Mouse (Mus musculus) hindbrain, embryonic 15.5 days (tissue): ENCODE measurements around the gene Ccni. TPM values are rescaled to one million over a fixed set of nuclear protein-coding genes. Genes with fewer than 3 reads are reported as not detected.

Experiments used
- ATAC-seq: fragments of 200-750 bp; cut with Nextera tagmentation; 2 replicates; pipeline ENCODE4 v1.8.0; 2017; ENCODE audit warnings: low read depth, moderate number of reproducible peaks, moderate TSS enrichment; ENCODE audit not compliant: low FRiP score
- H3K27ac ChIP-seq: fragments of 300-500 bp; sonication (generic); replicated peaks from 2 replicates; pipeline ENCODE4 v1.5.1; 2015; ENCODE audit warnings: mild to moderate bottlenecking, inconsistent platforms
- H3K27me3 ChIP-seq: fragments of 300-500 bp; sonication (generic); 2 replicates; pipeline ENCODE4 v1.6.1; 2015; ENCODE audit warnings: control low read depth, inconsistent platforms
- H3K36me3 ChIP-seq: fragments of 300-500 bp; sonication (generic); 2 replicates; pipeline ENCODE4 v1.6.1; 2015; ENCODE audit warnings: control low read depth, inconsistent platforms
- H3K4me1 ChIP-seq: fragments of 300-500 bp; sonication (generic); replicated peaks from 2 replicates; pipeline ENCODE4 v1.6.1; 2015; ENCODE audit warnings: control low read depth, inconsistent platforms
- H3K4me2 ChIP-seq: fragments of 300-500 bp; sonication (generic); 2 replicates; pipeline ENCODE4 v1.6.1; 2015; ENCODE audit warnings: moderate library complexity, mild to moderate bottlenecking, inconsistent platforms
- H3K4me3 ChIP-seq: fragments of 300-500 bp; sonication (generic); 2 replicates; pipeline ENCODE4 v1.5.1; 2015; ENCODE audit warnings: mild to moderate bottlenecking, inconsistent platforms
- H3K9ac ChIP-seq: fragments of 300-500 bp; sonication (generic); 2 replicates; pipeline ENCODE4 v1.6.1; 2015; ENCODE audit warnings: inconsistent platforms
- H3K9me3 ChIP-seq: fragments of 300-500 bp; sonication (generic); 2 replicates; pipeline ENCODE4 v1.6.1; 2016; ENCODE audit warnings: control low read depth, inconsistent platforms
- WGBS: fragments of 180-500 bp; shearing (Covaris S2); methylation state at CpG from one replicate; pipeline ENCODE4 v1.1.7; 2015; 5-methylcytosine and 5-hydroxymethylcytosine counted together
- polyA plus RNA-seq: library from polyadenylated mRNA; unstranded; fragments of >200 nt; fragmentation: Nextera tagmentation; extraction: Ambion mirVana; gene quantifications from 2 replicates; pipeline ENCODE4 v1.2.1, GENCODE M21; 2015

The Ccni gene
- polyA plus RNA-seq, 1 experiment from 2014 or later = 130 TPM

- Histone ChIP-seq H3K4me2 (no peak overlapping the region), H3K36me3 (no peaks in the 10 kb centered on the region), H3K27me3 (no peaks in the 10 kb centered on the region), H3K9me3 (no peaks in the 10 kb centered on the region), H3K4me3 (no peak overlapping the region), H3K27ac (no peak overlapping the region), H3K4me1 (no peaks in the 10 kb centered on the region), H3K9ac (no peak overlapping the region)
- 67% methylated on average over 3 of the region's 3 CpGs for WGBS
- no peak for ATAC-seq
Measured at GRCm38 (mm10) chr5:93231721-93232120, 25.4 kb upstream of the Ccni start.

DNA sequence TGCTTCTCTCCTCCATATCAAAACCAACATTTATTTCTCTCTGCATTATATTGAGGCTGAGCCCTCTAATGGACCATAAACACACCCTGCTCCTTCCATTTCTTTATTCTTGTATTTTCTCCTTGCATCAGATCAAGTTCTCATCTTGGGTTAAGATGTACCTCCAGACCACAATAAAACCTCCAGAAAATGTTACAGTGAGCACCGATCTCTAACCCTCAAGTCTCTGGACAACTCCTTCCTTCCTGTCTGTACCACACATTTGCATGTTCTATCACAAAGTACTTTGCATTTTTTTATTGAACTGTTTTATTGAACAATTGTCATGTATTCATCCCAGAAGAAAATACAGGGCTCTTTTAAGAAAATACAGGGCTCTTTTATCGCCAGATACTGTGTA, 23.2 kb upstream of the Ccni start:
- H3K4me1 ChIP-seq = no peaks in the 10 kb centered on the region
- no peak overlapping the region for H3K27ac ChIP-seq
- H3K9ac ChIP-seq = no peak overlapping the region
- H3K36me3 ChIP-seq = no peaks in the 10 kb centered on the region
- no peak for ATAC-seq
- H3K4me3 ChIP-seq = no peak overlapping the region
- no peak overlapping the region for H3K4me2 ChIP-seq
- WGBS = 88% methylated on average over 2 of the region's 2 CpGs
- no peaks in the 10 kb centered on the region for H3K9me3 ChIP-seq
- H3K27me3 ChIP-seq = no peaks in the 10 kb centered on the region

GRCm38 (mm10) chr5:93227157-93227556, 20.9 kb upstream of the Ccni start:
- WGBS = 98% methylated on average over 3 of the region's 3 CpGs
- Histone ChIP-seq H3K4me3 (no peak overlapping the region), H3K4me1 (no peaks in the 10 kb centered on the region), H3K36me3 (no peaks in the 10 kb centered on the region), H3K27me3 (no peaks in the 10 kb centered on the region), H3K9ac (no peak overlapping the region), H3K27ac (no peak overlapping the region), H3K9me3 (no peaks in the 10 kb centered on the region), H3K4me2 (no peak overlapping the region)
- no peak for ATAC-seq

DNA sequence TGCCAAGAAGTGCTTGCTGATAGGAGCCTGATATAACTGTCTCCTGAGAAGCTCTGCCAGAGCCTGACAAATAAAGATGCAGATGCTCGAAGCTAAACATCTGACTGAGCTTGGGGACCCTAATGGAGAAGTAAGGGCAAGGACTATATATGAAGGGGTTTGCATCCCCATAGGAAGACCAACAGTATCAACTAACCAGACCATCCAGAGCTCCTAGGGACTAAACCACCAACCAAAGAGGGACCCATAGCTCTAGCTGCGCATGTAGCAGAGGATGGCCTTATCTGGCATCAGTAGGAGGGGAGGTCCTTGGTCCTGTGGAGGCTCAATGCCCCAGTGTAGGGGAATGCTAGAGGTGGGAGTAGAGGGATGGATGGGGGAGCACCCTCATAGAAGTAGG, 18.3 kb upstream of the Ccni start:
- WGBS = 87% methylated on average over 2 of the region's 2 CpGs
- no peak for ATAC-seq
- Histone ChIP-seq H3K27ac (no peak overlapping the region), H3K9me3 (no peaks in the 10 kb centered on the region), H3K36me3 (no peaks in the 10 kb centered on the region), H3K9ac (no peak overlapping the region), H3K4me2 (no peak overlapping the region), H3K4me3 (no peak overlapping the region), H3K27me3 (no peaks in the 10 kb centered on the region), H3K4me1 (no peaks in the 10 kb centered on the region)

- H3K4me2 ChIP-seq = no peak overlapping the region
- no peaks in the 10 kb centered on the region for H3K36me3 ChIP-seq
- H3K9ac ChIP-seq = no peak overlapping the region
- H3K4me1 ChIP-seq = no peaks in the 10 kb centered on the region
- 70% methylated on average over 3 of the region's 3 CpGs for WGBS
- ATAC-seq = no peak
- H3K9me3 ChIP-seq = no peaks in the 10 kb centered on the region
- H3K27ac ChIP-seq = no peak overlapping the region
- H3K4me3 ChIP-seq = no peak overlapping the region
- H3K27me3 ChIP-seq = no peaks in the 10 kb centered on the region
Measured at GRCm38 (mm10) chr5:93221661-93222060, 15.4 kb upstream of the Ccni start.

DNA sequence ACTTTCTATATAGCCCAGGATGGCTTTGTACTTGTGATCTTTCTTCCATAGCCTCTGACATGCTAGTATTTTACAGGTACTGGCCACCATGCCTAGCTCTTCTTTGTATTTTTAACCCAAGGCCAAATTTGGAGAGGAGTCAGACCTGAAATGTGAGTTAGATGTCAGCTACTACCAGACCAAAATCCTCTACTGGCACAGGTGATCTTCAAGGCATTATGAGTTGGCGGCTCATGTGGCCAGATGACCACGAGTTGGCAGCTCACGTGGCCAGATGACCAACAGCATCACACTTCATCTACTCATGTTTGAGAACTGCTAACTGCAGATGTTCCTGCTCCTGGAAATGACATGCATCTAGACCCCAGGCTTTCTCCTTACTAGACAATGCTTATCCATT, 12.1 kb upstream of the Ccni start:
- H3K27me3 ChIP-seq = no peaks in the 10 kb centered on the region
- no peaks in the 10 kb centered on the region for H3K4me1 ChIP-seq
- H3K9ac ChIP-seq = no peak overlapping the region
- ATAC-seq = no peak
- no peaks in the 10 kb centered on the region for H3K9me3 ChIP-seq
- no peak overlapping the region for H3K4me2 ChIP-seq
- no peak overlapping the region for H3K4me3 ChIP-seq
- no peak overlapping the region for H3K27ac ChIP-seq
- 94% methylated on average over 3 of the region's 3 CpGs for WGBS
- no peaks in the 10 kb centered on the region for H3K36me3 ChIP-seq

DNA sequence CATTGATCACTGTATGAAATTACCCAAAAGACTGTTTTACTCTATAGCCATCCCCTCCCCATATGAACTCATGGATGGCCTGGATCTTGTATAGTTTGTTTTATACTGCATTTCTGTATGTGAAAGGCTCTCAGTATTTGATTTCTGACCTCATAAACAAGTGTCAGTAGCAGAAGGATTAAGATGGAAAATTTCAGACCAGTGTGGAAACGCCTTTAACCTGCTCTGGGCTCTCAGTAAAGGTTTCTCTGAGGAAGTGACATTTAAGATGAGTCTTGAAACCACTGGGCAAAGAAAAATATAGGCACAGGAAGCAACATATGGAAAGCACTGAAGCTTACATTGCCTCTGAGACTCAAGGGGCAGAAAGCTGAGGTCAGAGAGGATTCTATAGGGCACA, 1.3 kb upstream of the Ccni start:
- Histone ChIP-seq H3K27ac (0 out of 2 replicates have a peak overlapping the region, but pooled peaks have one; percentile 35), H3K4me2 (peak overlapping the region; percentile 67)
- no peak for ATAC-seq

GRCm38 (mm10) chr5:93207006-93207348, 682 bp upstream of the Ccni start:
- Histone ChIP-seq H3K4me3 (peak overlapping the region; percentile 99), H3K27me3 (no peaks in the 10 kb centered on the region), H3K4me1 (peaks cover 24% of the 10 kb centered on the region), H3K9ac (peak overlapping the region; percentile 95), H3K27ac (peak overlapping the region; percentile 96), H3K36me3 (no peaks in the 10 kb centered on the region), H3K9me3 (no peaks in the 10 kb centered on the region), H3K4me2 (peak overlapping the region; percentile 67)
- peak; percentile 32; the same call in 1 of the 2 replicates for ATAC-seq
- WGBS = 11% methylated on average over 6 of the region's 6 CpGs

More for the DNA sequence above, 1.3 kb upstream of the Ccni start:
- Histone ChIP-seq H3K36me3 (no peaks in the 10 kb centered on the region), H3K4me3 (no peak overlapping the region), H3K4me1 (peaks cover 24% of the 10 kb centered on the region), H3K9ac (0 out of 2 replicates have a peak overlapping the region, but pooled peaks have one; percentile 0), H3K9me3 (no peaks in the 10 kb centered on the region), H3K27me3 (no peaks in the 10 kb centered on the region)
- 88% methylated on average over 1 of the region's 1 CpGs for WGBS

DNA sequence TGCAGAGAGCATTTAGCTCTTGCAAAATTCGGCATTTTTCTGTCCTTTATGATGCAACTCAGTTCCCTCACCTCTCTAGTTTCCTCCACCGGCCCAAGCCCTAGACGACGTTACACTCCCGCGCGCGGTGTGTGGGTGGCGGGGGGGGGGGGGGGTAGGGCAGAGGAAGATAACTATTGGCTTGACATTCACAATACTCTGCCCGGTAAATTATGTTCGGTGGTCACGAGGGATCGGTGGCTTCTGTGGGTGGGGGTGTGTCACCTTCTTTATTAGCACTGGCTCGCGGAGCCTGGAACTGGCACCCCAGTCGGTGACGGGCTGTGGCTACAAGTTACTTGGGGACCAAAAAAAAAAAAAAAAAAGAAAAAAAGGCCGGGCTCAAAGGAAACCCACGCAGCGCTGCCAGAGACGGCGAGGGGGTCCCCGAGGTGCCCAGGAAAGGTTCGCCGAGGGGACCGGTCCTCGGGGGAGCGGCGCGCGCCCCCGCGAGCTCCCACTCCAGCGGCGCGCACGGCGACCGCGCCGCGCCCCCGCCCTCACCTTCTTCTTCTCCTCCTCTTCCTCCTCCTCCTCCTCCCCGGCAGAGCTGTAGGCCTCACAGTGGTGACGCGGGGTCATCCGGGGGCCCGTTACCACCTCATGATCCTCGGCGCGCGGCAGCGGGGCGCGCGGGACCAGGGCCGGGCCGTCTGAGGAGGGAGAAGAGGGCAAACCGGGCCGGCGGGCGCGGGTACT, 755 bp downstream of the Ccni start:
- ATAC-seq = peak; percentile 71
- Histone ChIP-seq H3K36me3 (peaks cover 9% of the 10 kb centered on the region), H3K9ac (peak overlapping the region; percentile 95), H3K9me3 (no peaks in the 10 kb centered on the region), H3K27ac (peak overlapping the region; percentile 96), H3K27me3 (no peaks in the 10 kb centered on the region), H3K4me2 (peak overlapping the region; percentile 83), H3K4me3 (peak overlapping the region; percentile 99), H3K4me1 (peaks cover 24% of the 10 kb centered on the region)
- WGBS = under 1% methylated on average over 57 of the region's 63 CpGs

GRCm38 (mm10) chr5:93201181-93201580, 5.1 kb downstream of the Ccni start:
- Histone ChIP-seq H3K27me3 (no peaks in the 10 kb centered on the region), H3K9me3 (no peaks in the 10 kb centered on the region), H3K4me1 (peaks cover 19% of the 10 kb centered on the region), H3K9ac (no peak overlapping the region), H3K4me3 (no peak overlapping the region), H3K4me2 (no peak overlapping the region), H3K36me3 (peaks cover 25% of the 10 kb centered on the region), H3K27ac (no peak overlapping the region)
- 90% methylated on average over 1 of the region's 1 CpGs for WGBS
- no peak for ATAC-seq

DNA sequence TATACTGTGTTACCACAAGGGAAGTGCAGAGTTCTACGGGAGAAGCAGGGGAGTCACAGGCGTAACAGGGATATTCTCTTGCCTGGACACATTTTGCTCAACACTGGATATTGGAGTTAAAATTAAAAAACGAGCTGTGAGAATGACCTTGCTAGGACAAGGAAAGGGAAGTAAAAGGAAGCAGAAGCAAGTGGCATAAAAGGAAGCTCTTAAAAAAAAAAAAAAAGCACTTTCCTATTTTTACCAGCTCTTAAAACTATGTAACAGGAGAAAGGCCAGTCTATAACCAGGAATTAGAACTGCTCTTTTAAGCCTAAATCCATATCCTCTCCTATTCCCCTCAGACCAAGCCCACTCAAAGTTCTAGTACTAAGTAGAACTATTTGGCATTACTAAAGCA, 8.1 kb downstream of the Ccni start:
- H3K27ac ChIP-seq = no peak overlapping the region
- no peak overlapping the region for H3K9ac ChIP-seq
- H3K9me3 ChIP-seq = no peaks in the 10 kb centered on the region
- 88% methylated on average over 3 of the region's 3 CpGs for WGBS
- H3K36me3 ChIP-seq = peaks cover 25% of the 10 kb centered on the region
- H3K4me2 ChIP-seq = no peak overlapping the region
- H3K4me3 ChIP-seq = no peak overlapping the region
- H3K27me3 ChIP-seq = no peaks in the 10 kb centered on the region
- ATAC-seq = no peak
- H3K4me1 ChIP-seq = peaks cover 3% of the 10 kb centered on the region

DNA sequence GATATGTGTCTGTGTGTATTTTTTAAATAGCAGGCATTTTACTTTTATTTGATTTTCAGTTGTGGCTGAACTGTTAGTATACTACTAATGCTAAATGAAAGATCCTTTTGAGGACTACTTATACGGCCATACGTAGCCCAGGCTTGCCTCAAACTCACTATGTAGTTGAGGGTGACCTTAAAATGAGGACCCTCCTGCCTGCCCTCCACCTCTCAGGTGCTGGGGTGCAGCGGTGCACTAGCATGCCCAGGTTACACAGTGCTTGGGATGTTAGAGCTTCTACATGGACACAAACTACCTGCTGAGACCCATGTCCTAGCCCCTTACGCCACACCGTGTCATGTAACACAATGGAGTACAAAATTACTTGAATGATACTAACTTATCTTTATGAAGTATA, 15.9 kb downstream of the Ccni start:
- ATAC-seq = no peak
- H3K27me3 ChIP-seq = no peaks in the 10 kb centered on the region
- WGBS = 96% methylated on average over 5 of the region's 5 CpGs
- H3K9ac ChIP-seq = no peak overlapping the region
- no peak overlapping the region for H3K4me2 ChIP-seq
- H3K27ac ChIP-seq = no peak overlapping the region
- no peaks in the 10 kb centered on the region for H3K4me1 ChIP-seq
- peaks cover 31% of the 10 kb centered on the region for H3K36me3 ChIP-seq
- H3K9me3 ChIP-seq = no peaks in the 10 kb centered on the region
- H3K4me3 ChIP-seq = no peak overlapping the region

GRCm38 (mm10) chr5:93189607-93190006, 16.7 kb downstream of the Ccni start:
- Histone ChIP-seq H3K4me1 (no peaks in the 10 kb centered on the region), H3K9me3 (no peaks in the 10 kb centered on the region), H3K9ac (no peak overlapping the region), H3K27me3 (no peaks in the 10 kb centered on the region), H3K4me3 (no peak overlapping the region), H3K36me3 (peaks cover 33% of the 10 kb centered on the region), H3K4me2 (no peak overlapping the region), H3K27ac (no peak overlapping the region)
- ATAC-seq = no peak
- WGBS = 62% methylated on average over 3 of the region's 3 CpGs
